Mouse (Mus musculus) midbrain, embryonic 13.5 days (tissue): ENCODE data around the gene Dok3. TPM values are rescaled to one million over a fixed set of nuclear protein-coding genes. Genes with fewer than 3 reads are reported as not detected.
A peak's percentile ranks its signal among the peaks of the same experiment; 100 is the strongest.

Experiments
- ATAC-seq: fragments of 200-750 bp; cut with Nextera tagmentation; 2 replicates; pipeline ENCODE4 v1.8.0; 2017; ENCODE audit warnings: mild to moderate bottlenecking, moderate TSS enrichment, moderate library complexity
- H3K27ac ChIP-seq: fragments of 300-500 bp; sonication (generic); 2 replicates; pipeline ENCODE4 v1.5.1; 2015; ENCODE audit warnings: inconsistent platforms, mild to moderate bottlenecking, moderate library complexity
- H3K27me3 ChIP-seq: fragments of 300-500 bp; sonication (generic); 2 replicates; pipeline ENCODE4 v1.6.1; 2015; ENCODE audit warnings: mild to moderate bottlenecking, inconsistent platforms
- H3K36me3 ChIP-seq: fragments of 300-500 bp; sonication (generic); 2 replicates; pipeline ENCODE4 v1.6.1; 2015; ENCODE audit warnings: mild to moderate bottlenecking, inconsistent platforms
- H3K4me1 ChIP-seq: fragments of 300-500 bp; sonication (generic); replicated peaks from 2 replicates; pipeline ENCODE4 v1.6.1; 2015; ENCODE audit warnings: inconsistent platforms
- H3K4me2 ChIP-seq: fragments of 300-500 bp; sonication (generic); replicated peaks from 2 replicates; pipeline ENCODE4 v1.6.1; 2015; ENCODE audit warnings: moderate library complexity, mild to moderate bottlenecking, inconsistent platforms
- H3K4me3 ChIP-seq: fragments of 300-500 bp; sonication (generic); replicated peaks from 2 replicates; pipeline ENCODE4 v1.5.1; 2015; ENCODE audit warnings: mild to moderate bottlenecking, inconsistent platforms
- H3K9ac ChIP-seq: fragments of 300-500 bp; sonication (generic); replicated peaks from 2 replicates; pipeline ENCODE4 v1.6.1; 2015; ENCODE audit warnings: mild to moderate bottlenecking, inconsistent platforms
- H3K9me3 ChIP-seq: fragments of 300-500 bp; sonication (generic); 2 replicates; pipeline ENCODE4 v1.6.1; 2016; ENCODE audit warnings: mild to moderate bottlenecking, inconsistent platforms
- WGBS: fragments of 180-500 bp; shearing (Covaris S2); methylation state at CpG from one replicate; pipeline ENCODE4 v1.1.7; 2015; 5-methylcytosine and 5-hydroxymethylcytosine counted together
- polyA plus RNA-seq: library from polyadenylated mRNA; unstranded; fragments of >200 nt; fragmentation: Nextera tagmentation; extraction: Ambion mirVana; gene quantifications from 2 replicates; pipeline ENCODE4 v1.2.1, GENCODE M21; 2015

Dok3 gene
- polyA plus RNA-seq, 1 experiment from 2014 or later: 4.3 TPM

DNA sequence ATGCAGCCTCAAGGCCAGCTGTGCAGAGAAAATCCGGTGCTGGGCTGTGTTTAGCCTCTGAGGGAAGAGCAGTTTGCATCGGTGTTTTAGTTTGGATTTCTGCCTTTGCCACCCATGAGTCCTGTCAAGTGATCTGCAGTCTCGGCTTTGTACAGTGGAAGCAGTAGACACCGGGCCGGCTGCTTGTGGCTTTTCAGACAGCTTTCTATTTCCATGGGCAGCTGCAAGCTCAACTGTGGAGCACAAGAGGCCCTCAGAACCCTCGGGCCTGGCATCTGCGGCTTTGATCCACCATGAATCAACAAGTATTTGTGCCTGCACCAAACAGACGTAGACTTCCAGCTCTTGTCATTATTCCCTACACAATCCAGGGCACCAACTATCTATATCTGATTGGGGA lies 26.7 kb downstream of the Dok3 start:
- no peak overlapping the region for H3K27ac ChIP-seq
- H3K4me3 ChIP-seq: no peak overlapping the region
- no peak for ATAC-seq
- H3K4me1 ChIP-seq: peaks cover 3% of the 10 kb centered on the region; the same call in 1 of the 2 replicates
- H3K9ac ChIP-seq: no peak overlapping the region
- H3K9me3 ChIP-seq: no peaks in the 10 kb centered on the region
- H3K36me3 ChIP-seq: peaks cover 85% of the 10 kb centered on the region
- no peaks in the 10 kb centered on the region for H3K27me3 ChIP-seq
- 92% methylated on average over 8 of the region's 8 CpGs for WGBS
- no peak overlapping the region for H3K4me2 ChIP-seq

DNA sequence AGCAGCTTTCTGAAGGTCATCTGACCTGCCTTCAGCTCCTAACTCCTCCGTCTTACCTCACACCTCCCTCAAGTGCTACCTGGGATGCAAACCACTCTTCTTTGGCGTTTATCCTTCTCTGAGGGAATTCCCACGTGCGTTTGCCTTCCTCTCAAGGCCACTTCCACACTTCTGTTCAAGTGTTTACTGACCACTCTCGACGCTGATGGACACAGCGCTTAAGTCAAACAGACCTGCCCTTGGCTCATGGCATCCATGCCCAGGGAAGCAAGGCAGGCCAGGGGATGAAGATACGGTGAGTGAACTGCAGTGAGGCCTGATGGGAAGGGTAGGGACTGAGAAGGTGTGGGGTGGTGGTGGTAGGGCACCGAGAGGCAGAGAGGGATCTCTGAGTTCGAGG lies 28.5 kb downstream of the Dok3 start:
- H3K27ac ChIP-seq: no peak overlapping the region
- no peak for ATAC-seq
- H3K36me3 ChIP-seq: peaks cover 66% of the 10 kb centered on the region
- H3K27me3 ChIP-seq: no peaks in the 10 kb centered on the region
- peaks cover 15% of the 10 kb centered on the region for H3K4me1 ChIP-seq
- no peak overlapping the region for H3K4me2 ChIP-seq
- no peaks in the 10 kb centered on the region for H3K9me3 ChIP-seq
- WGBS: 83% methylated on average over 10 of the region's 10 CpGs
- no peak overlapping the region for H3K9ac ChIP-seq
- no peak overlapping the region for H3K4me3 ChIP-seq

DNA sequence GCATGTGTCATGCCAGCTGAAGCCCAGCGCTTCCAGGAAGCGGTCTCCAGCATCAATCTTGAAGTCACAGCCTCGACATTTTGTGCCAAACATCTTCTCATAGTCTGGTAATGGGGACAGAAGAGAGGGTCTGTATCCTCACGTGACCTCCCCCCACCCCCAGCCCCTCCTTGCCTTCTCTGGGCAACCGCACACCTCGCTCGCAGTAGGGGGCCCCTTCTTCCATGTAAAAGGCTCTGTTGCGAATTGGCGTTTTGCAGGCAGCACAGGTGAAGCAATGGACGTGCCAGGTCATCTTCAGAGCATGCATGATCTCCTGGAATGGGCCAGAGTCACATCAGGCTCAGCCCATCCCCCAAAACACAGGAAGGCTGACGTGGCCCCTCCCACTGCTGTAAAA lies 30.2 kb downstream of the Dok3 start:
- no peaks in the 10 kb centered on the region for H3K9me3 ChIP-seq
- 0 out of 2 replicates have a peak, but pooled peaks cover 2% of the 10 kb centered on the region for H3K27me3 ChIP-seq
- H3K9ac ChIP-seq: no peak overlapping the region
- H3K4me3 ChIP-seq: no peak overlapping the region
- peaks cover 50% of the 10 kb centered on the region for H3K36me3 ChIP-seq
- H3K4me2 ChIP-seq: no peak overlapping the region
- WGBS: 49% methylated on average over 11 of the region's 11 CpGs
- no peak for ATAC-seq
- H3K4me1 ChIP-seq: peaks cover 31% of the 10 kb centered on the region
- H3K27ac ChIP-seq: no peak overlapping the region

DNA sequence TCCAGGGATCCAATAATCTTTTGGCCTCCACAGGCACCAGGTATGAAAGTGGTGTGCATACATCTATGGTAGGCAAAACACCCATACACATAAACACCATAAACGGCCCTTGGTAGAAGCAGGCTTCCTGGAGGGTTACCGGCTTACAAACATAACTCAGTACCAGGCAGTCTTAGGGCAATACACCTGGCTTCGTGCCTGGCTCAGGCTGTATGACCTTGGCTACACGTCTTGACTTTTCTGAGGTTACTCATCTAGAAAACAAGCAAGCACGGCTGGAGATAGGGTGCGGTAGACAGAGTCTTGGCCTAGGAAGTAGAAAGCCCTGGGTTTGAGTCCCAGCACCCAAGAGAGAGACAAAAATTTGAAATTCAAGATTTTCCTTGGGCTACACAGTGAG lies 32.4 kb downstream of the Dok3 start:
- H3K27me3 ChIP-seq: 0 out of 2 replicates have a peak, but pooled peaks cover 2% of the 10 kb centered on the region
- no peak overlapping the region for H3K27ac ChIP-seq
- WGBS: 90% methylated on average over 6 of the region's 6 CpGs

DNA sequence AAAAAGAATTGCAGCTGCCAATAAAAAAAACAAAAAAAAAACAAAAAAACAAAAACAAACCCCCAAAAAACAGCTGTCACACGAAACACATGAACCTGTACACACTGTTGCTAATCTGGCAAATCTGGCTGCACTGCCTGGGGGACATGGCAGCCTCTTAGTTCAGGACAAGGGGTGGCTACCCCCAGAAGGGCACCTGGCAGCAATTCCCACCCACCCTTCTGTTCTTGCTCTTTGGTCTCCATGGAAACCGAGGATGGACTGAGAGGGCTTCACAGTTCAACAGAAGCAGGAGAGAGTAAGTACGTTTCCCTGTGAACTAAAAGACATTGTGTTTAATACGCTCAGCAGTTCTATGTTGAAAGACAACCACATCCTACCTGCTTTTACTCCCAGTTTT lies 33.4 kb downstream of the Dok3 start:
- peak; percentile 55; the same call in 1 of the 2 replicates for ATAC-seq
- Histone ChIP-seq H3K4me3 (no peak overlapping the region), H3K4me2 (peak overlapping the region; percentile 5; the same call in 1 of the 2 replicates), H3K27ac (peak overlapping the region; percentile 51), H3K9me3 (no peaks in the 10 kb centered on the region), H3K27me3 (0 out of 2 replicates have a peak, but pooled peaks cover 2% of the 10 kb centered on the region), H3K36me3 (peaks cover 22% of the 10 kb centered on the region), H3K4me1 (peaks cover 31% of the 10 kb centered on the region), H3K9ac (peak overlapping the region; percentile 24; the same call in 1 of the 2 replicates)
- 13% methylated on average over 4 of the region's 4 CpGs for WGBS

More for the DNA sequence above, 32.4 kb downstream of the Dok3 start:
- Histone ChIP-seq H3K9me3 (no peaks in the 10 kb centered on the region), H3K9ac (no peak overlapping the region), H3K4me1 (peaks cover 31% of the 10 kb centered on the region), H3K36me3 (peaks cover 30% of the 10 kb centered on the region), H3K4me2 (no peak overlapping the region), H3K4me3 (no peak overlapping the region)
- ATAC-seq: no peak

DNA sequence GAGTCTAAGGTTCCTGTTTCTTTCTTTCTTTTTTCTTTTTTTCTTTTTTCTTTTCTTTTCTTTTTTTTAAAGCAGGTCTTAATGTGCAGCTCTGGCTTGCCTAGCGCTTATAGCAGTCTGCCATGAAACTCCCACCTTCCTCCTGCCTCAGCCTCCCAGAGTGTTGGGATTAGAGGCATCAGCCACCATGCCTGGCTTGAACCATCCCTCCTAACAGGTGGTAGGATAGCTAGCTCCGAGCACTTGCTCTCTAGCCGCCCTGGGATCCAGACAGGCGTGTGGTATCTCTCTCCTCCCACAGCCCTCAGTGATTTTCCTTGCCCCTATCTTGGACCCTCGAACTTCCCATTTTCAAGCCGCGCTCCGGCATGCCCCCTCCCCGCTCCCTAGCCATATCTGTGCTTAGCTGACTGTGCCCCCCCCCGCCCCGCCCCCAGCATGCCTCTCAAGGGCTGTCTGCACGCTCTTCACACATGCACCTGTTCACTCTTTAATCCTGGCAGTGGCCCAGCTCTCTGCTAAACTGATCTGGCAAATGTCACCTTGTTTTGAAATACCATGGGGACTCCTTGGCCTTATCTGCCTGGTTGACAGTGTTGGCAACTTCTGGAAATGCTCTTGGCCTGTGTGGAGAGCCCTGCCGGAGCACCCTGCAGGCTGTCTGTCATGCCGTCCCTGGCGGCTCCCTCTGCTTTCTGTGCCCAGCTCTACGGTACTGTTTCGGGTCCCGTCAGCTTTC lies 34.0 kb downstream of the Dok3 start:
- H3K9me3 ChIP-seq: no peaks in the 10 kb centered on the region
- H3K4me3 ChIP-seq: no peak overlapping the region
- peak overlapping the region; percentile 48 for H3K27ac ChIP-seq
- peak; percentile 55 for ATAC-seq
- 0 out of 2 replicates have a peak overlapping the region, but pooled peaks have one; percentile 37 for H3K9ac ChIP-seq
- 15% methylated on average over 18 of the region's 18 CpGs for WGBS
- H3K4me1 ChIP-seq: peaks cover 31% of the 10 kb centered on the region
- H3K4me2 ChIP-seq: peak overlapping the region; percentile 25
- H3K36me3 ChIP-seq: peaks cover 15% of the 10 kb centered on the region
- H3K27me3 ChIP-seq: 0 out of 2 replicates have a peak, but pooled peaks cover 2% of the 10 kb centered on the region

DNA sequence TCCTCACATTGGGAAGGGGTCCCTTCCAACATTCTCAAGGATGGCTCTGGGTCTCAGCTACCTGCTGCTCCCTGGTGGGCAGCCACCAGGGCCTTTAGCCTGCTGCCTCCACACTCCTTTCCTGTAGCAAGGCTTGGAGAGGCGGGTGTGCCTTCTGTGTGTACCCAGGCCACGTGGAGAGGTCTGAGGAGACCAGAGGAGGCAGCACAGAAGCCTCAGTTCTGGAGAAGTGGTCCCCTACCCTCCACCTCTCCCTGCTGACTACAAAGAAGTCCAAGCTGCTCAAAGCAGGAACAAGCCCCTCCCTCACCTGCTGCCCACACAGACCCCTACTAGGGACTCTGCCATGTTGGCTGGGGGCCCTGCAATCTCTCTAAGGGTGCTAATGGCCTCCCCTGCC lies 34.8 kb downstream of the Dok3 start:
- Histone ChIP-seq H3K4me3 (no peak overlapping the region), H3K4me2 (no peak overlapping the region), H3K9ac (0 out of 2 replicates have a peak overlapping the region, but pooled peaks have one; percentile 37), H3K36me3 (peaks cover 13% of the 10 kb centered on the region), H3K27ac (no peak overlapping the region), H3K9me3 (no peaks in the 10 kb centered on the region), H3K27me3 (0 out of 2 replicates have a peak, but pooled peaks cover 2% of the 10 kb centered on the region), H3K4me1 (peaks cover 31% of the 10 kb centered on the region)
- 22% methylated on average over 2 of the region's 2 CpGs for WGBS
- 0 out of 2 replicates have a peak, but pooled peaks have one; percentile 6 for ATAC-seq

DNA sequence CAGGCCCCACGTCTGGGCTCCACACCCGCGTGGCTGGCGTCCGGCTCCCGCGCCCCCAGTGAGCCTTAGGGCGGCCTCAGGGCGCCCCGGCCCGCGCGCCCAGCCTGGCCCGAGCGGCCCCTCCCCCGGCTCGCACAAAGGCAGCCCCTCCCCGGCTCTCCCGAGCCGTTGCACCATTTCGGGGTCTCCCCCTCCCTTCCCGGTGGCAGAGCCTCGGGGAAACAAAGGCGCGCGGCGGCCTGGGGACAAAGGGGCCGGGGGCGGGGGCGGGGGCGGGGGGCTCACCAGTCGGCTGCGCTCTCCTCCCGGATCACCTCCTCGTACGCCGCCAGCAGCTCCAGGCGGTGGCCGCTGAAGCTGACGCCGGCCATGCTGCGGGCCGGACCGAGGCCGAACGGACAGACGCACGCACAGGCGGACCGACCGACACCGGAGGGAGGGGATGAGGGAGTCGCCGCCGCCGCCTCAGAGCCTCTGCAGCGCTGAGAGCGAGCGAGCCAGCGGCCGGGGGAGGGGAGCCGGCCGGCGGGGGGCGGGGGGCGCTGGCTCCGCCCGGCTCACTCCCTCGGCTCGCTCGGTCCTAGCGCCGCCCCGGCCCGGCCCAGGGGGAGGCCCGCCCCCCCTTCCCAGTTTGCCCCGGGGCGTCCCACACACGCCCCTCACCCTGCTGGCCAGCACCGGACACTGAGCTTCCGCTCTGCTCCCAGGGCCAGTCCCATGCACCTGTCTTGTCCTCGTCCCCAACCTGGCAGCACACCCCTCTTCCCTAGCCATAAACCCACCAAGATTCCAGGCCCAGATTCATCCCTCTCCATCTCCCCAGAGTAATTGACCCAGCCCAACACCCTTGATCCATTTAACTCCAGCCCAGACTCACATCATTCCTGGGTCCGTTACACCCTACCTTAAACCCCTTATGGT lies 41.3 kb downstream of the Dok3 start, which contains the start of gene Dbn1:
TSS of gene Dbn1 (minus strand) at position 534 of the 921 bp plus-strand sequence.
- ATAC-seq: peak; percentile 78
- H3K4me1 ChIP-seq: peaks cover 48% of the 10 kb centered on the region

DNA sequence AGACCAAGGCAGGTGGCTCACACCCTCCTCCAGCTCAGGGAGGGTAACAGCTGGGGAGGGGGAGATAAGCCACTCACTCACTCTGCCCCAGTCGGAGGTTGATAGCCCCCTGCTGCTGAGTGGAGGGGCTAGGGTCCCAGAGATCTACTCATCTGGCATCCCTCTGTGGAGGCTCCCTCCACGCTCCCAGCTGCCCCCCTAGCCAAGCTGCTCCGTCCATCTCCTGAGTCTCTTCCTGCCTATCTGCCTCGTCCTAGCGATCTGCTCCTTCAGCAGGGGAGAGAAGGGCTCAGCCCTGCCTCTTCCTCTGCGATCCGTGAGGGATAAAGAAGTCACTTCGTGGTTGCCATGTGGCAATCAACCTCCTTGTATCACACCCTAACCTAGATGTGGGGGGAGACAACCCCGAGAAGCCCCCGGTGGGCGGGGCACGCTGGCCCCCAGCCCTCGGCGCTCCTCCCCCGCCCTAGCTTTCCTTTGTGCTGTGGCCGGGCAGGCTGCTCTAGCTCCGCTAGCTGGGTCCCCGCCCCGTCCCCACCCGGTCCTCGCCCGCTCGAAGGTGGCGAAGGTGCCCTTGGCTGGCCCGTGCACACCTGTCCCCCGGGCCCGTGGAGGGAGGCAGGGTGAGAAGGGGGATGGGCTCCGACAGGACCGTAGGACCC lies 42.0 kb downstream of the Dok3 start:
- H3K9me3 ChIP-seq: no peaks in the 10 kb centered on the region
- peak overlapping the region; percentile 100 for H3K27ac ChIP-seq
- ATAC-seq: peak; percentile 46
- peak overlapping the region; percentile 97 for H3K4me3 ChIP-seq
- H3K4me1 ChIP-seq: peaks cover 56% of the 10 kb centered on the region
- under 1% methylated on average over 29 of the region's 29 CpGs for WGBS
- peak overlapping the region; percentile 100 for H3K4me2 ChIP-seq
- H3K36me3 ChIP-seq: peaks cover 12% of the 10 kb centered on the region
- peak overlapping the region; percentile 100 for H3K9ac ChIP-seq
- H3K27me3 ChIP-seq: no peaks in the 10 kb centered on the region

More for the DNA sequence above, 41.3 kb downstream of the Dok3 start, which contains the start of gene Dbn1:
- Histone ChIP-seq H3K4me2 (peak within 1 kb of the TSS; percentile 100), H3K4me3 (peak within 1 kb of the TSS; percentile 97), H3K27ac (peak within 1 kb of the TSS; percentile 100), H3K9me3 (no peaks in the 10 kb centered on the region), H3K27me3 (no peaks in the 10 kb centered on the region), H3K9ac (peak within 1 kb of the TSS; percentile 100), H3K36me3 (peaks cover 5% of the 10 kb centered on the region; the same call in 1 of the 2 replicates)
- under 1% methylated on average over 53 of the region's 83 CpGs for WGBS

DNA sequence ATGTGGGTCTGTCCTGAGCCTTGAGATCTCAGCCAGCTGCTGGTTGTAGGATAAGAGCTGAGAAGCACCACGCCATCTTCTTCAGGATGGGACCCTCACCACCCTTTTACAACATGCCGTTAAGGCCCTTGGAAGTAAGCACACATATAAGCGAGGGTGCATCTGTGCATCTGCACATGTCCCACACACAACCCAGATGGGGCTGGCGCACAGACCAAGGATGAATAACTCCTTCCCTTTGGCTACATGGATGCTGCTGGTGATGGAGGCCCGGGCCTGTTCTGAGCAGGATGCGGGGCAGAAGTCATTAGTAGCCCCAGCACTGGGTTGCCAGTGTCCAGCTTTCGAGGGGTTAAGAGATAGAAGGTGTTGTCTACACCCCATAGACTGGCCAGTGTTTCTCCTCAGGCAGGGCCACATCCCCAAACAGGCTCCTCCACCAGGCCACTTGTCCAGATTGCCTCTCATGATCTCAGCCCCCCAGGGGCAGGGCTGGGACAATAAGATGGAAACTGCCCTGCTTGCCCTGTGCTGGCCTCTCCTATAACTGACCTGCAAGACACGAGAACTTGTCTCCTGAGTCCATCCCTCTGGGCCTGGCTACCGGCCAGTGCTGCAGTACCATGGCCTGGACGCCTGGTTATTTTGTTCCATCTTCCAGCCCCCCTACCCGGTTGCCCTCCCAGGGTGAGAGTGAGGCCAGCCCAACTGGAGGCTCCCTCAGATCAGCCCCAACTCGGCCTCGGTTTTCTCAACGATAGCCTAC lies 42.9 kb downstream of the Dok3 start:
- peak overlapping the region; percentile 100 for H3K9ac ChIP-seq
- H3K27me3 ChIP-seq: no peaks in the 10 kb centered on the region
- H3K4me2 ChIP-seq: peak overlapping the region; percentile 100
- no peak for ATAC-seq
- H3K27ac ChIP-seq: peak overlapping the region; percentile 100
- no peaks in the 10 kb centered on the region for H3K9me3 ChIP-seq
- 25% methylated on average over 14 of the region's 14 CpGs for WGBS
- H3K36me3 ChIP-seq: peaks cover 21% of the 10 kb centered on the region
- peak overlapping the region; percentile 97 for H3K4me3 ChIP-seq
- peaks cover 57% of the 10 kb centered on the region for H3K4me1 ChIP-seq
